Mouse (Mus musculus) MEL (cell line): ENCODE results near the gene Dpf3. TPM values are rescaled to one million over a fixed set of nuclear protein-coding genes. Genes with fewer than 3 reads are reported as not detected.

Source experiments
- DNase-seq: peaks from one replicate; pipeline ENCODE4 v3.0.0; 2011; ENCODE audit warnings: low read depth, low spot score
- H3K27ac ChIP-seq: 2 replicates; pipeline ENCODE4 v1.5.1; 2012; ENCODE audit warnings: low read depth, mild to moderate bottlenecking, control low read depth, low read length, moderate library complexity; ENCODE audit not compliant: control insufficient read depth
- H3K27me3 ChIP-seq, 2 experiments: fragments of 150-350 bp in 1 of 2; sonication (generic) in 1 of 2; 2 replicates each; pipeline ENCODE4 v1.6.1; 2012; ENCODE audit warnings: low read length in 2 of 2, mild to moderate bottlenecking in 2 of 2, improper control_type of control experiment in 1 of 2, moderate library complexity in 1 of 2; ENCODE audit not compliant: insufficient read depth in 2 of 2, control insufficient read depth in 1 of 2
- H3K36me3 ChIP-seq, 2 experiments: 2 replicates each; pipeline ENCODE4 v1.6.1; 2012 to 2014; ENCODE audit warnings: low read length in 2 of 2, improper control_type of control experiment in 1 of 2, inconsistent platforms in 1 of 2, mild to moderate bottlenecking in 1 of 2; ENCODE audit not compliant: insufficient read depth in 2 of 2, control insufficient read depth in 1 of 2
- H3K4me1 ChIP-seq, 2 experiments: fragments of 150-350 bp in 1 of 2; sonication (generic) in 1 of 2; 2 replicates each; pipeline ENCODE4 v1.6.1; 2012; ENCODE audit warnings: low read length in 2 of 2, improper control_type of control experiment in 1 of 2, mild to moderate bottlenecking in 1 of 2; ENCODE audit not compliant: insufficient read depth in 2 of 2, control insufficient read depth in 1 of 2
- H3K4me3 ChIP-seq, 2 experiments: fragments of 150-350 bp in 1 of 2; sonication (generic) in 1 of 2; 2 replicates each; pipeline ENCODE4 v1.5.1; 2012; ENCODE audit warnings: low read depth in 2 of 2, low read length in 2 of 2, mild to moderate bottlenecking in 2 of 2, moderate library complexity in 2 of 2, control low read depth in 1 of 2, improper control_type of control experiment in 1 of 2; ENCODE audit not compliant: control insufficient read depth in 1 of 2, insufficient read depth in 1 of 2
- H3K79me2 ChIP-seq: 2 replicates; pipeline ENCODE4 v1.6.1; 2012; ENCODE audit warnings: mild to moderate bottlenecking, low read length, moderate library complexity; ENCODE audit not compliant: control insufficient read depth, poor library complexity, insufficient read depth
- H3K9ac ChIP-seq: 2 replicates; pipeline ENCODE4 v1.6.1; 2012; ENCODE audit warnings: low read depth, mild to moderate bottlenecking, control low read depth, low read length, moderate library complexity; ENCODE audit not compliant: control insufficient read depth, poor library complexity, severe bottlenecking
- H3K9me3 ChIP-seq: fragments of 150-350 bp; sonication (generic); replicated peaks from 2 replicates; pipeline ENCODE4 v1.6.1; 2012; ENCODE audit warnings: mild to moderate bottlenecking, low read length, improper control_type of control experiment, moderate library complexity; ENCODE audit not compliant: insufficient read depth
- BHLHE40 ChIP-seq: IDR thresholded peaks from 2 replicates; pipeline ENCODE4 v1.6.1; 2012; ENCODE audit warnings: low read depth, mild to moderate bottlenecking, inconsistent platforms, low read length, improper control_type of control experiment, borderline replicate concordance
- CHD2 ChIP-seq: IDR thresholded peaks from 2 replicates; pipeline ENCODE4 v1.6.1; 2011; ENCODE audit warnings: low read length, improper control_type of control experiment
- CTCF ChIP-seq, 3 experiments: IDR thresholded peaks in 2 of 3; conservative IDR thresholded peaks in 1 of 3; 2 replicates each; pipeline ENCODE4 v1.5.1; 2011 to 2012; ENCODE audit warnings: low read length in 3 of 3, low read depth in 2 of 3, mild to moderate bottlenecking in 2 of 3, improper control_type of control experiment in 1 of 3, inconsistent platforms in 1 of 3, mixed read lengths in 1 of 3, moderate library complexity in 1 of 3; ENCODE audit not compliant: control insufficient read depth in 1 of 3, insufficient read depth in 1 of 3, poor library complexity in 1 of 3, severe bottlenecking in 1 of 3
- E2F4 ChIP-seq: IDR thresholded peaks from 2 replicates; pipeline ENCODE4 v1.6.1; 2011; ENCODE audit warnings: low read depth, low read length, improper control_type of control experiment, borderline replicate concordance
- ELF1 ChIP-seq: IDR thresholded peaks from 2 replicates; pipeline ENCODE4 v1.6.1; 2014; ENCODE audit warnings: low read depth, mild to moderate bottlenecking, inconsistent platforms, low read length, improper control_type of control experiment, moderate library complexity
- GABPA ChIP-seq: IDR thresholded peaks from 2 replicates; pipeline ENCODE4 v1.6.1; 2012; ENCODE audit warnings: low read depth, mild to moderate bottlenecking, inconsistent platforms, low read length, improper control_type of control experiment, moderate library complexity
- HCFC1 ChIP-seq: IDR thresholded peaks from 2 replicates; pipeline ENCODE4 v1.6.1; 2012; ENCODE audit warnings: low read depth, mild to moderate bottlenecking, inconsistent platforms, low read length, improper control_type of control experiment, moderate library complexity
- JUND ChIP-seq: IDR thresholded peaks from 2 replicates; pipeline ENCODE4 v1.6.1; 2011; ENCODE audit warnings: low read depth, mild to moderate bottlenecking, improper control_type of control experiment, low read length
- KAT2A ChIP-seq: conservative IDR thresholded peaks from 2 replicates; pipeline ENCODE4 v1.6.1; 2012; ENCODE audit warnings: low read depth, low read length, improper control_type of control experiment, inconsistent platforms
- MAFK ChIP-seq: IDR thresholded peaks from 2 replicates; pipeline ENCODE4 v1.6.1; 2011; ENCODE audit warnings: low read depth, mild to moderate bottlenecking, low read length, improper control_type of control experiment, borderline replicate concordance
- MAZ ChIP-seq: IDR thresholded peaks from 2 replicates; pipeline ENCODE4 v1.6.1; 2012; ENCODE audit warnings: low read depth, mild to moderate bottlenecking, inconsistent platforms, low read length, improper control_type of control experiment
- MEF2A ChIP-seq: IDR thresholded peaks from 2 replicates; pipeline ENCODE4 v1.6.1; 2014; ENCODE audit warnings: low read depth, mild to moderate bottlenecking, inconsistent platforms, low read length, improper control_type of control experiment; ENCODE audit not compliant: poor library complexity, insufficient replicate concordance, severe bottlenecking; ENCODE audit errors: extremely low read depth
- MYB ChIP-seq: IDR thresholded peaks from 2 replicates; pipeline ENCODE4 v1.6.1; 2011; ENCODE audit warnings: mild to moderate bottlenecking, low read depth, low read length, improper control_type of control experiment
- MYC ChIP-seq: IDR thresholded peaks from 2 replicates; pipeline ENCODE4 v1.6.1; 2011; ENCODE audit warnings: low read depth, mild to moderate bottlenecking, low read length, improper control_type of control experiment, moderate library complexity
- NELFE ChIP-seq: IDR thresholded peaks from 2 replicates; pipeline ENCODE4 v1.6.1; 2011; ENCODE audit warnings: low read depth, low read length, improper control_type of control experiment
- NRF1 ChIP-seq: IDR thresholded peaks from 2 replicates; pipeline ENCODE4 v1.6.1; 2014; ENCODE audit warnings: low read depth, mild to moderate bottlenecking, inconsistent platforms, low read length, improper control_type of control experiment, moderate library complexity; ENCODE audit not compliant: poor library complexity, insufficient read depth, severe bottlenecking
- POLR2A ChIP-seq, 2 experiments: IDR thresholded peaks; 2 replicates each; pipeline ENCODE4 v1.6.1; 2011 to 2012; ENCODE audit warnings: low read length in 2 of 2, mild to moderate bottlenecking in 2 of 2, control low read depth in 1 of 2, improper control_type of control experiment in 1 of 2, low read depth in 1 of 2, moderate library complexity in 1 of 2; ENCODE audit not compliant: control insufficient read depth in 1 of 2, insufficient read depth in 1 of 2, poor library complexity in 1 of 2
- POLR2AphosphoS2 ChIP-seq: IDR thresholded peaks from 2 replicates; pipeline ENCODE4 v1.6.1; 2011; ENCODE audit warnings: low read length, improper control_type of control experiment
- RAD21 ChIP-seq: IDR thresholded peaks from 2 replicates; pipeline ENCODE4 v1.6.1; 2011; ENCODE audit warnings: mild to moderate bottlenecking, low read depth, low read length, improper control_type of control experiment
- RCOR1 ChIP-seq: IDR thresholded peaks from 2 replicates; pipeline ENCODE4 v1.6.1; 2012; ENCODE audit warnings: low read depth, mild to moderate bottlenecking, inconsistent platforms, low read length, improper control_type of control experiment
- SIN3A ChIP-seq: IDR thresholded peaks from 2 replicates; pipeline ENCODE4 v1.6.1; 2012; ENCODE audit warnings: low read length, improper control_type of control experiment, inconsistent platforms
- SMC3 ChIP-seq: IDR thresholded peaks from 2 replicates; pipeline ENCODE4 v1.6.1; 2011; ENCODE audit warnings: low read depth, low read length, improper control_type of control experiment
- TAL1 ChIP-seq: IDR thresholded peaks from 2 replicates; pipeline ENCODE4 v1.6.1; 2012; ENCODE audit warnings: mild to moderate bottlenecking, inconsistent platforms, low read length, moderate library complexity, mixed read lengths
- TBP ChIP-seq: IDR thresholded peaks from 2 replicates; pipeline ENCODE4 v1.8.0; 2011; ENCODE audit warnings: low read depth, low read length, improper control_type of control experiment
- TCF12 ChIP-seq: IDR thresholded peaks from 2 replicates; pipeline ENCODE4 v1.6.1; 2014; ENCODE audit warnings: low read depth, mild to moderate bottlenecking, inconsistent platforms, low read length, improper control_type of control experiment, moderate library complexity
- USF1 ChIP-seq: IDR thresholded peaks from 2 replicates; pipeline ENCODE4 v1.6.1; 2014; ENCODE audit warnings: low read depth, mild to moderate bottlenecking, inconsistent platforms, low read length, improper control_type of control experiment, moderate library complexity
- USF2 ChIP-seq, 2 experiments: IDR thresholded peaks; 2 replicates each; pipeline ENCODE4 v1.6.1; 2011 to 2012; ENCODE audit warnings: improper control_type of control experiment in 2 of 2, low read length in 2 of 2, borderline replicate concordance in 1 of 2, inconsistent platforms in 1 of 2, low read depth in 1 of 2, mild to moderate bottlenecking in 1 of 2; ENCODE audit not compliant: insufficient read depth in 1 of 2
- ZC3H11A ChIP-seq: IDR thresholded peaks from 2 replicates; pipeline ENCODE4 v1.6.1; 2012; ENCODE audit warnings: low read depth, mild to moderate bottlenecking, inconsistent platforms, low read length, improper control_type of control experiment
- ZMIZ1 ChIP-seq: IDR thresholded peaks from 2 replicates; pipeline ENCODE4 v1.6.1; 2012; ENCODE audit warnings: low read depth, mild to moderate bottlenecking, inconsistent platforms, low read length, improper control_type of control experiment, moderate library complexity
- ZNF384 ChIP-seq: IDR thresholded peaks from 2 replicates; pipeline ENCODE4 v1.6.1; 2012; ENCODE audit warnings: low read depth, mild to moderate bottlenecking, inconsistent platforms, low read length, improper control_type of control experiment
- polyA plus RNA-seq, 2 experiments: library from polyadenylated mRNA; stranded (reverse) in 1 of 2; unstranded in 1 of 2; fragments of >175 nt in 1 of 2; fragments of >200 nt in 1 of 2; gene quantifications; 2 replicates each; pipeline versions ENCODE4 v1.2.1 to v1.2.4; 2012; ENCODE audit warnings: low replicate concordance in 2 of 2, low read depth in 1 of 2; ENCODE audit not compliant: insufficient read length in 2 of 2, insufficient read depth in 1 of 2, missing spikeins in 1 of 2
- total RNA-seq: library from RNA; depleted of rRNA; stranded (reverse); fragments of 300-350 nt; gene quantifications from 2 replicates; pipeline ENCODE4 v1.2.3, GENCODE M21; 2012

Gene Dpf3
- total and polyA plus RNA-seq, 3 experiments = 4.2 to 6.8 TPM; not detected in 1

- Histone ChIP-seq H3K9me3 (no peaks in the 10 kb centered on the region), H3K27me3 (no peaks in the 10 kb centered on the region), H3K27ac (no peak overlapping the region), H3K36me3 (peaks cover 0 to 17% of the 10 kb centered on the region in 2 experiments; a peak in 2 of 4 replicates), H3K79me2 (no peaks in the 10 kb centered on the region)
- TF ChIP-seq TBP = no peak
- TF ChIP-seq KAT2A = no peak
- no peak for TF ChIP-seq TAL1
- TF ChIP-seq MAFK = no peak
- no peak for TF ChIP-seq RCOR1
- no peak for TF ChIP-seq RAD21
- TF ChIP-seq ZMIZ1 = no peak
- TF ChIP-seq POLR2AphosphoS2 = no peak
- TF ChIP-seq JUND = no peak
- TF ChIP-seq MYC = no peak
- TF ChIP-seq NRF1 = no peak
- no peak for TF ChIP-seq HCFC1
- TF ChIP-seq BHLHE40 = no peak
- TF ChIP-seq POLR2A (IDR thresholded peaks at IDR 0.05; ENCODE audit: control insufficient read depth in 1 of 2, insufficient read depth in 1 of 2, low read depth in 1 of 2, low read length in 2 of 2, poor library complexity in 1 of 2) = no peak
- TF ChIP-seq TCF12 = no peak
- no peak for TF ChIP-seq MEF2A
- no peak for TF ChIP-seq USF1
- TF ChIP-seq SIN3A = no peak
- TF ChIP-seq CHD2 = no peak
- TF ChIP-seq, all 39 proteins: peak for 0
- Histone ChIP-seq H3K4me1 (peaks cover 7 to 38% of the 10 kb centered on the region in 2 experiments), H3K4me3 (no peak overlapping the region), H3K9ac (no peak overlapping the region)
- no peak for DNase-seq
Measured at GRCm38 (mm10) chr12:83425736-83426135, 61.8 kb downstream of the Dpf3 start.

- Histone ChIP-seq H3K27me3 (no peaks in the 10 kb centered on the region), H3K36me3 (peaks cover 0 to 17% of the 10 kb centered on the region in 2 experiments; a peak in 2 of 4 replicates), H3K4me3 (peak overlapping the region; percentile 33 to 58), H3K9me3 (no peaks in the 10 kb centered on the region), H3K9ac (no peak overlapping the region), H3K27ac (no peak overlapping the region), H3K4me1 (peaks cover 7 to 38% of the 10 kb centered on the region in 2 experiments), H3K79me2 (no peaks in the 10 kb centered on the region)
- peak; percentile 83 for DNase-seq
- no peak for TF ChIP-seq ZC3H11A
- no peak for TF ChIP-seq USF2 (IDR thresholded peaks at IDR 0.05; ENCODE audit: borderline replicate concordance in 1 of 2, insufficient read depth in 1 of 2, low read depth in 1 of 2, low read length in 2 of 2)
- TF ChIP-seq E2F4 = no peak
- TF ChIP-seq ELF1 = no peak
- no peak for TF ChIP-seq RAD21
- TF ChIP-seq NELFE = no peak
- no peak for TF ChIP-seq NRF1
- no peak for TF ChIP-seq MYB
- no peak for TF ChIP-seq TBP
- no peak for TF ChIP-seq MAZ
- TF ChIP-seq GABPA = no peak
- TF ChIP-seq CTCF (IDR thresholded peaks at IDR 0.05 in 2 of 3, conservative IDR thresholded peaks at IDR 0.05 in 1 of 3; ENCODE audit: control insufficient read depth in 1 of 3, insufficient read depth in 1 of 3, low read depth in 2 of 3, low read length in 3 of 3, poor library complexity in 1 of 3, severe bottlenecking in 1 of 3) = no peak
- TF ChIP-seq ZNF384 = no peak
- peak; percentile 36; the same call in 1 of the 2 replicates for TF ChIP-seq RCOR1
- no peak for TF ChIP-seq CHD2
- 0 out of 2 replicates have a peak, but pooled peaks have one; percentile 7 for TF ChIP-seq SMC3
Measured at GRCm38 (mm10) chr12:83424720-83425444, 62.6 kb downstream of the Dpf3 start.
